Mouse (Mus musculus): ENCODE data around the gene Cttn. TPM values are rescaled to one million over a fixed set of nuclear protein-coding genes. Genes with fewer than 3 reads are reported as not detected.

Gene Cttn
- polyA plus RNA-seq, 1 experiment from 2014 or later: 44.8 TPM

DNA sequence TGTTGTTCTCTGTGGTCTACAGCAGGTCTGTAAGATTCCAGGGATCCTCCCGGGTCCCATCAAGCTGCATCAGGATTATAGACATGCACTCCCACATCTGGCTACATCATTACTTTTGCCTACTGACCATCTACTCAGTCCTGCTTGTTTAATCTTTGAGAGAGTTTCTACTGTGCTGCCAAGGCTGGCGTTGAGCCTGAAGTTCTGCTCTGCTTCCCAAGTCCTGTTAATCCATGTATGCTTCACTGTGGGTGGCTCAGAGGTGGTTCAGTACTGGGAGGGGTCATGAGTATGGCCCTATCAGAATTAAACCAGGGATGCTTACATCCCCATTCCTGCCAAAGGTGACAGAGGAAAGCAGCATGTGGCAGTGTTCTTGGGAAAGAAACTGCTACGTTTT is 4.9 kb upstream of the Cttn start:
- Histone ChIP-seq H3K36me3 (peaks cover 49% of the 10 kb centered on the region), H3K27me3 (no peaks in the 10 kb centered on the region), H3K4me2 (no peak overlapping the region), H3K4me3 (replicated peaks) (no peak overlapping the region), H3K4me1 (replicated peaks) (peaks cover 9% of the 10 kb centered on the region), H3K9ac (no peak overlapping the region), H3K9me3 (replicated peaks) (no peaks in the 10 kb centered on the region), H3K27ac (no peak overlapping the region)
- DNase-seq (no peak), ATAC-seq (ENCODE audit: low read depth) (no peak)
- WGBS (ENCODE audit: insufficient replicate concordance): 83% methylated on average over 3 of the region's 3 CpGs

GRCm38 (mm10) chr7:144473486-144473885 is 2.7 kb upstream of the Cttn start:
- no peak overlapping the region for H3K4me3 ChIP-seq (replicated peaks)
- H3K36me3 ChIP-seq: peaks cover 26% of the 10 kb centered on the region
- WGBS (ENCODE audit: insufficient replicate concordance): 65% methylated on average over 4 of the region's 4 CpGs
- no peaks in the 10 kb centered on the region for H3K9me3 ChIP-seq (replicated peaks)
- ATAC-seq (ENCODE audit: low read depth): no peak
- peaks cover 29% of the 10 kb centered on the region for H3K4me1 ChIP-seq (replicated peaks)
- H3K9ac ChIP-seq: no peak overlapping the region
- DNase-seq: no peak
- H3K27me3 ChIP-seq: no peaks in the 10 kb centered on the region
- no peak overlapping the region for H3K4me2 ChIP-seq
- H3K27ac ChIP-seq: no peak overlapping the region

GRCm38 (mm10) chr7:144471103-144471502 is 294 bp upstream of the Cttn start:
- no peak for DNase-seq
- WGBS (ENCODE audit: insufficient replicate concordance): 51% methylated on average over 2 of the region's 2 CpGs
- H3K27me3 ChIP-seq: no peaks in the 10 kb centered on the region
- peaks cover 38% of the 10 kb centered on the region for H3K4me1 ChIP-seq (replicated peaks)
- peak overlapping the region; percentile 81 for H3K4me3 ChIP-seq (replicated peaks)
- 0 out of 2 replicates have a peak overlapping the region, but pooled peaks have one; percentile 71 for H3K27ac ChIP-seq
- no peak for ATAC-seq (ENCODE audit: low read depth)
- H3K36me3 ChIP-seq: peaks cover 8% of the 10 kb centered on the region
- H3K9me3 ChIP-seq (replicated peaks): no peaks in the 10 kb centered on the region
- peak overlapping the region; percentile 94 for H3K4me2 ChIP-seq
- peak overlapping the region; percentile 90 for H3K9ac ChIP-seq

DNA sequence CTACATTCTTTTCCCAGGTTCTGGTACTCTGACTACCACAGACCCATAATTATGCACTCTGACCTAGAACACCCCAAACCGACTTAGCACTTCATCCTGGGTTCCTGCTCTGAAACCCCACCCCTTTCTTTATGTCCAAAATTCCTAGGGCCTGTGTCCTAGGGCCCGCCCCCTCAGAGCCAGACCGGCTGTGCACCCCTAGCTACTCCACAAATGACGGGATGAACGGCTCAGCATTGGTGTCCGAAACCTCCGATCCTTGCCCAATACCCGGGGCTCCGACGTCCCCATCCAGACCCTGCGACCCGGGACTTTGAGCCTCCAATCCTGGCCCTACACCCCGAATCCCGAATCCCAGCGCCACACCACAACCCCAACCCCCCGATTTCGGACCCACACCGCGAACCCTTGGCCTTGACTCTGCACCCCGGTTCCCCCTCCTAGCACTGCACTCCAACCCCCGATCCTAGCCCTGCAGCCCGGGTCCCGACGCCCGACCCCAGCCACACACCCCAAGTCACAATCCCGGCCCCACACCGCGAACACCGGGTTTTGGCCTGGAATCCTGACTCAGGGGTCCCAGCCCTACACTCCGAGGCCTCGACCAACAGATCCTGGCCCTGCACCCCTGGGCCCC is 783 bp downstream of the Cttn start:
- Histone ChIP-seq H3K27me3 (no peaks in the 10 kb centered on the region), H3K36me3 (peaks cover 8% of the 10 kb centered on the region), H3K9me3 (replicated peaks) (no peaks in the 10 kb centered on the region), H3K9ac (peak overlapping the region; percentile 90), H3K4me2 (peak overlapping the region; percentile 94), H3K4me3 (replicated peaks) (peak overlapping the region; percentile 81), H3K27ac (peak overlapping the region; percentile 71), H3K4me1 (replicated peaks) (peaks cover 38% of the 10 kb centered on the region)
- no peak for DNase-seq
- WGBS (ENCODE audit: insufficient replicate concordance): 7% methylated on average over 31 of the region's 31 CpGs
- ATAC-seq (ENCODE audit: low read depth): peak; percentile 8

GRCm38 (mm10) chr7:144469181-144469641 is 1.6 kb downstream of the Cttn start:
- no peak for DNase-seq
- H3K4me1 ChIP-seq (replicated peaks): peaks cover 38% of the 10 kb centered on the region
- no peaks in the 10 kb centered on the region for H3K27me3 ChIP-seq
- peak overlapping the region; percentile 71 for H3K27ac ChIP-seq
- WGBS (ENCODE audit: insufficient replicate concordance): 36% methylated on average over 4 of the region's 4 CpGs
- peak overlapping the region; percentile 81 for H3K4me3 ChIP-seq (replicated peaks)
- H3K4me2 ChIP-seq: peak overlapping the region; percentile 94
- no peaks in the 10 kb centered on the region for H3K9me3 ChIP-seq (replicated peaks)
- H3K9ac ChIP-seq: peak overlapping the region; percentile 90
- peaks cover 15% of the 10 kb centered on the region for H3K36me3 ChIP-seq
- no peak for ATAC-seq (ENCODE audit: low read depth)

DNA sequence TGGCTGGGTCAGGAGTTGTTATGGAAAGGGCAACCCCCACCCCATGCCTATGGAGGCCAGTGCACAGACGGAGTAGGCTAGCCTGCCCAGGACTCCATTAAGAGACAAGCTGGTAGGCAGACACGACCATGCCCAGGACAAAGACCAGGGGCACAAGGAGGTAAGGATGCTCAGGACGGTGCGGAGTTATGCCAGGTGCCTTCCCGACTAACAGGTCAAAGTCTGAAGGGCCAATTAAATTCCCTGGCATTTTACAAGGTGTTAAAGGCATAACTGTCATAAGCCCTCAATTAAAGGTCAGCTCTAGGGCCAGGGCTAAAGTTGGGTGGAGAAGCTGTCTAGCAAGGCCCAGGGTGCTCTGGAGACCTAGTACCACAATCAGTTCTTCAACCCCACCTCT is 2.1 kb downstream of the Cttn start:
- ATAC-seq (ENCODE audit: low read depth): no peak
- WGBS (ENCODE audit: insufficient replicate concordance): 78% methylated on average over 5 of the region's 5 CpGs
- Histone ChIP-seq H3K4me2 (peak overlapping the region; percentile 94; the same call in 1 of the 2 replicates), H3K27ac (peak overlapping the region; percentile 71; the same call in 1 of the 2 replicates), H3K4me1 (replicated peaks) (peaks cover 38% of the 10 kb centered on the region), H3K9me3 (replicated peaks) (no peaks in the 10 kb centered on the region), H3K36me3 (peaks cover 19% of the 10 kb centered on the region), H3K9ac (peak overlapping the region; percentile 90; the same call in 1 of the 2 replicates), H3K27me3 (no peaks in the 10 kb centered on the region), H3K4me3 (replicated peaks) (peak overlapping the region; percentile 81; the same call in 1 of the 2 replicates)
- no peak for DNase-seq

DNA sequence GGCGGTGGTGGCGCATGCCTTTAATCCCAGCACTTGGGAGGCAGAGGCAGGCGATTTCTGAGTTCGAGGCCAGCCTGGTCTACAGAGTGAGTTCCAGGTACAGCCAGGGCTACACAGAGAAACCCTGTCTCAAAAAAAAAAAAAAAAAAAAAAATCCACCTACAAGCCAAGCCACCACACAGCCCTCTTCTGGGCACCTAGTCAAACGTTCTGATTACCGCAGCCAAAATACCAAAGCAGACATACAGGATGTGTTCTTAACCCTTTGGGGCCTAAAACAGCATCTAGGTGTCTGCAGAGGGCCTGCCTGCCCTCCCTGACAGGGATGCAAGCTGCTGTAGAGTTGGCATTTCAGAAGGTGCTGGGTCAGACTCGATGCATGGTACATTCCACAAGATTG is 8.2 kb downstream of the Cttn start:
- H3K4me2 ChIP-seq: no peak overlapping the region
- no peaks in the 10 kb centered on the region for H3K27me3 ChIP-seq
- no peak for DNase-seq
- 0 out of 2 replicates have a peak, but pooled peaks cover under 1% of the 10 kb centered on the region for H3K4me1 ChIP-seq (replicated peaks)
- no peak overlapping the region for H3K9ac ChIP-seq
- H3K9me3 ChIP-seq (replicated peaks): no peaks in the 10 kb centered on the region
- H3K36me3 ChIP-seq: peaks cover 80% of the 10 kb centered on the region
- no peak overlapping the region for H3K27ac ChIP-seq
- 82% methylated on average over 7 of the region's 7 CpGs for WGBS (ENCODE audit: insufficient replicate concordance)
- H3K4me3 ChIP-seq (replicated peaks): no peak overlapping the region
- no peak for ATAC-seq (ENCODE audit: low read depth)

GRCm38 (mm10) chr7:144461246-144461902 is 9.4 kb downstream of the Cttn start:
- ATAC-seq (ENCODE audit: low read depth) (no peak), DNase-seq (no peak)
- Histone ChIP-seq H3K9me3 (replicated peaks) (no peaks in the 10 kb centered on the region), H3K4me2 (no peak overlapping the region), H3K36me3 (peaks cover 92% of the 10 kb centered on the region), H3K9ac (no peak overlapping the region), H3K4me1 (replicated peaks) (no peaks in the 10 kb centered on the region), H3K27ac (no peak overlapping the region), H3K27me3 (no peaks in the 10 kb centered on the region), H3K4me3 (replicated peaks) (no peak overlapping the region)
- WGBS (ENCODE audit: insufficient replicate concordance): 81% methylated on average over 6 of the region's 6 CpGs

DNA sequence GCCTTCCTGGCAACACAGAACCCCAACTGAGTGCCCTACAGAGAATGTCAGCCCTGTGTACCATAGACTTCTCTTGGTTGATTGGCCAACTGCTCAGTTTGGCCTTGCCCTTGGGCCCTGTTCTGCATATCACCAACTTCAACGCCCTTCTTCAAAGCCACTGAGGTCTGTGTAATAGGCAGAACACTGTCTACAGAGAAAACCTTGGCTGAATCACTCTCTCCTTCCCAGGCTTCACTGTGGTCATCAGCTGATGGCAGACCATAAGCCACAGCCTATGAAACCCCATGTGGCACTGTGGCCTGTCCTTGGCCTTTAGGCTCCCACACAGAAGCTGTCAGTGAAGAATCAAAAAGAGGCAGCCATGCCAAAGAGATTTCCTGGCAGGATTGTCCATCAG is 11.9 kb downstream of the Cttn start:
- H3K9ac ChIP-seq: no peak overlapping the region
- H3K4me2 ChIP-seq: no peak overlapping the region
- DNase-seq (no peak), ATAC-seq (ENCODE audit: low read depth) (no peak)
- H3K4me3 ChIP-seq (replicated peaks): no peak overlapping the region
- no peaks in the 10 kb centered on the region for H3K4me1 ChIP-seq (replicated peaks)
- H3K9me3 ChIP-seq (replicated peaks): no peaks in the 10 kb centered on the region
- H3K27ac ChIP-seq: no peak overlapping the region
- WGBS (ENCODE audit: insufficient replicate concordance): 79% methylated on average over 1 of the region's 1 CpGs
- peaks cover 99% of the 10 kb centered on the region for H3K36me3 ChIP-seq
- H3K27me3 ChIP-seq: no peaks in the 10 kb centered on the region

DNA sequence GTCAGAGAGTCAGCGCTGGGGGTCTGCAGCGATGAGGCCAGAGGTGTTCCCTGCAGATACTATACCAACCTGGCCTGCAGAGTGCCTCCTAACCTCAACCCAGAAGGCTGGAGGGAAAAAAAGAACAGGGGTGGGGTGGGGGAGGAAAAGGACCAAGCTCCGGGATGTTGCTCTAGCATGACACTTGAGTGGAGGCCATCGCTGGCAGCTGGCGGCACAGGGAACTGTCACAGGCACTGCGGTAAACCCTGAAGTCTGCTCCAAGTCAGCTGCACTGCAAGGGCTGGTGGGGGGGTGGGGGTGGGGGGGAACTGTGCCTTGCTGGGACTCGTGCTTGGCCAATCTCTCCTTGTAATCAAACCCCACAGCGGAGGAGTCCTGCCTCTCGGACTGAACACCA is 20.1 kb downstream of the Cttn start:
- Histone ChIP-seq H3K4me2 (no peak overlapping the region), H3K9ac (no peak overlapping the region), H3K4me1 (replicated peaks) (no peaks in the 10 kb centered on the region), H3K36me3 (peaks cover 86% of the 10 kb centered on the region), H3K4me3 (replicated peaks) (no peak overlapping the region), H3K27ac (no peak overlapping the region), H3K9me3 (replicated peaks) (no peaks in the 10 kb centered on the region), H3K27me3 (no peaks in the 10 kb centered on the region)
- WGBS (ENCODE audit: insufficient replicate concordance): 82% methylated on average over 9 of the region's 9 CpGs
- ATAC-seq (ENCODE audit: low read depth) (no peak), DNase-seq (no peak)

DNA sequence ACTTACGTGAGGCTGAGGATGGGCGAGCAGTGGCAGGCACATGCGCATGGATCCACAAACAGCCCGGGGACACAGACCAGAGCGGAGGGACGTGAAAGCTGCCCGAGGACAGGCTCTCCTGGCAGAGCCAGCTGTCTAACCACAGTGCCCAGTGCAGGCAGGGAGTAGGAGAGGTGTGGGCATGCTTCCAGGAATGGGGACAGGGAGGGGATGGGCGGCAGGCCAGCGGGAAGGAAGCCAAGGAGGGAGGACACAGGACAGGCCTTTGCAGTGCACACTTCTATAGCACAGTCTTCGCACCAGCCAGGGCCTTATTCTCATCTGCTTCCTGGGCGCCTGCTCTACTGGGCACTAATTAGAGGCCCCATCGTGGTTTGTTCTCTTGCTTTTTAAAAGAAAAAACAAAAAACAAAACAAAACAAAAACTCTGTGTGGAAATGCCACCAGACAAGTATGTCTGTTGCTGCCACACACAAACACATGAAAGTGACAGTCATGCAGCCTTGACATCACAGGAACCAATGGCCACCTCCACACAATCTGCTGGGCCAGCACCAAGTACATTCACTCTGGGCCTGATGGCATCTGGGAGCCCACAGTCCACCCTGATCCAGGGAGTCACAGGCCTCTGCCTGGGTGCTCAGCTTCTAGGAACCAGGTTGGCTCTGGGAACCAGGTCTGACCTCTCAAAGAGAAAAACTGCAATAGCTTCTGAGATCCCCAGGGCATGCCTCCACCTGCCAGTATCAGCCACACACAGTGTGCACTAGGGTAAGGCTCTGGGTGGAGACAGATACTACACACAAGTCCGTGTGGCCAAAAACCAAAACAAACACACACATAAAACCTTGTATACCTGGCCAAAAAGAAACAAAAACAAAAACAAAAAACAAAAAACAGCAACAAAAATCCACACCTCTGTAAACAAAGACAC is 20.9 kb downstream of the Cttn start:
- Histone ChIP-seq H3K27ac (no peak overlapping the region), H3K9ac (no peak overlapping the region), H3K27me3 (no peaks in the 10 kb centered on the region), H3K4me3 (replicated peaks) (no peak overlapping the region), H3K9me3 (replicated peaks) (no peaks in the 10 kb centered on the region), H3K4me2 (no peak overlapping the region), H3K36me3 (peaks cover 86% of the 10 kb centered on the region), H3K4me1 (replicated peaks) (no peaks in the 10 kb centered on the region)
- DNase-seq (no peak), ATAC-seq (ENCODE audit: low read depth) (no peak)
- WGBS (ENCODE audit: insufficient replicate concordance): 86% methylated on average over 13 of the region's 13 CpGs
